Mouse (Mus musculus) lung, embryonic 16.5 days (tissue): ENCODE data around the gene Aqp9. TPM values are rescaled to one million over a fixed set of nuclear protein-coding genes. Genes with fewer than 3 reads are reported as not detected.

Experiments used
- ATAC-seq: fragments of 200-750 bp; cut with Nextera tagmentation; 2 replicates; pipeline ENCODE4 v1.8.0; 2017; ENCODE audit warnings: low read depth, mild to moderate bottlenecking, moderate library complexity
- H3K27ac ChIP-seq: fragments of 300-500 bp; sonication (generic); 2 replicates; pipeline ENCODE4 v1.5.1; 2014; ENCODE audit warnings: mild to moderate bottlenecking, control low read depth, low read length
- H3K27me3 ChIP-seq: fragments of 300-500 bp; sonication (generic); 2 replicates; pipeline ENCODE4 v1.6.1; 2014; ENCODE audit warnings: low read depth, low read length, mixed read lengths; ENCODE audit not compliant: control insufficient read depth, insufficient read depth
- H3K36me3 ChIP-seq: fragments of 300-500 bp; sonication (generic); 2 replicates; pipeline ENCODE4 v1.6.1; 2014; ENCODE audit warnings: low read length; ENCODE audit not compliant: control insufficient read depth, insufficient read depth
- H3K4me1 ChIP-seq: fragments of 300-500 bp; sonication (generic); replicated peaks from 2 replicates; pipeline ENCODE4 v1.6.1; 2014; ENCODE audit warnings: low read length, mixed read lengths; ENCODE audit not compliant: control insufficient read depth, insufficient read depth
- H3K4me2 ChIP-seq: fragments of 300-500 bp; sonication (generic); 2 replicates; pipeline ENCODE4 v1.6.1; 2014; ENCODE audit warnings: low read depth, low read length, control low read depth
- H3K4me3 ChIP-seq: fragments of 300-500 bp; sonication (generic); 2 replicates; pipeline ENCODE4 v1.5.1; 2014; ENCODE audit warnings: mild to moderate bottlenecking, low read length, control low read depth
- H3K9ac ChIP-seq: fragments of 300-500 bp; sonication (generic); 2 replicates; pipeline ENCODE4 v1.6.1; 2014; ENCODE audit warnings: low read length, control low read depth
- H3K9me3 ChIP-seq: fragments of 300-500 bp; sonication (generic); 2 replicates; pipeline ENCODE4 v1.6.1; 2016; ENCODE audit warnings: low read length; ENCODE audit not compliant: control insufficient read depth
- WGBS: fragments of 180-500 bp; shearing (Covaris S2); extraction: QIAGEN DNeasy Blood & Tissue Kit; methylation state at CpG from one replicate; pipeline ENCODE4 v1.1.7; 2014; 5-methylcytosine and 5-hydroxymethylcytosine counted together
- polyA plus RNA-seq: library from polyadenylated mRNA; unstranded; fragments of >200 nt; fragmentation: Nextera tagmentation; extraction: Ambion mirVana; gene quantifications from 2 replicates; pipeline ENCODE4 v1.2.1, GENCODE M21; 2015

The Aqp9 gene
- polyA plus RNA-seq, 1 experiment from 2014 or later: 0.64 TPM

DNA sequence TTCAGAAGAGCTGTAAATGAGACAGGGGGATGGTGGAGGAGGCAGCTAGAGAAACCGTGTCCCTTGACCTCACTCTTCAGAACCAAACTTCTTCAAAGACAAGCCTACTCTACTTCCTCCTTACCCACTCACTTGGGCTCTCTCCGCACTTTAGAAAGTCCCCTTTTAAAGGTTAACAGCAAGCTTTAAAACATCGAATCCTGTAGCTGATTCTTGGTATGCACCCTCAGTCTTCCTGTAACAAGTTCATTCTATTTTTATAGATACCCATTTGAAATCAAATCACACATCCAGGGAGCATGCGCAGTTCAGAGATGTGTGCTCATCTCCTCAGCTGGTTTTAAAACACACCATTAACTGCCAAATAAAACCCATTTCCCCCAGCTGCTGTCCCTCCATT lies 33.8 kb upstream of the Aqp9 start:
- Histone ChIP-seq H3K27me3 (no peaks in the 10 kb centered on the region), H3K36me3 (no peaks in the 10 kb centered on the region), H3K4me3 (no peak overlapping the region), H3K9ac (no peak overlapping the region), H3K9me3 (no peaks in the 10 kb centered on the region), H3K27ac (no peak overlapping the region), H3K4me1 (no peaks in the 10 kb centered on the region), H3K4me2 (no peak overlapping the region)
- WGBS: 65% methylated on average over 4 of the region's 4 CpGs
- ATAC-seq: no peak

DNA sequence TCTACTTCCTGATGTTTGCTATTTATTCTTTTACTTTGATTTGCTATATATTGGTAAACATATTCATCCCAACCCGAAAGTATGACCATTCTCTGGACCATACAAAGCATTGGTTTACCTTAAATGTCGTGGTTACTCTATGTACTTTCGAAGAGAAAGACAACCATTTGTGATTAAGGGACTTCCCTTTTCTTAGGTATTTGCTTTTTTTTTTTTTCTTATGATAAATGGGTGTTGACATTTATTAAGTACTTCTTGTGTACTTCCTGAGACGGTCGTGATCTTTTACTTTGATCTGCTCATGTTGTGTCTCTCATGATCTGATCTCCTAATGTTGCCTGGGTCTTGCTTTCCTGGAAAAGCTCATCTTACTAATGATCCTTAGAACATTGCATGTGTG lies 30.3 kb upstream of the Aqp9 start:
- WGBS: 59% methylated on average over 5 of the region's 5 CpGs
- H3K9ac ChIP-seq: no peak overlapping the region
- no peak overlapping the region for H3K4me2 ChIP-seq
- no peaks in the 10 kb centered on the region for H3K9me3 ChIP-seq
- no peaks in the 10 kb centered on the region for H3K4me1 ChIP-seq
- no peak overlapping the region for H3K27ac ChIP-seq
- H3K27me3 ChIP-seq: no peaks in the 10 kb centered on the region
- H3K36me3 ChIP-seq: no peaks in the 10 kb centered on the region
- H3K4me3 ChIP-seq: no peak overlapping the region
- no peak for ATAC-seq

GRCm38 (mm10) chr9:71188647-71189415 lies 20.3 kb upstream of the Aqp9 start:
- WGBS: 7% methylated on average over 12 of the region's 12 CpGs

GRCm38 (mm10) chr9:71187396-71187795 lies 18.9 kb upstream of the Aqp9 start:
- no peak overlapping the region for H3K4me2 ChIP-seq
- no peak overlapping the region for H3K4me3 ChIP-seq
- H3K4me1 ChIP-seq: peaks cover 3% of the 10 kb centered on the region; the same call in 1 of the 2 replicates
- no peak overlapping the region for H3K9ac ChIP-seq
- no peaks in the 10 kb centered on the region for H3K27me3 ChIP-seq
- no peak overlapping the region for H3K27ac ChIP-seq
- 84% methylated on average over 7 of the region's 7 CpGs for WGBS
- no peak for ATAC-seq
- no peaks in the 10 kb centered on the region for H3K9me3 ChIP-seq
- no peaks in the 10 kb centered on the region for H3K36me3 ChIP-seq

More at GRCm38 (mm10) chr9:71188647-71189415, 20.3 kb upstream of the Aqp9 start:
- Histone ChIP-seq H3K27me3 (no peaks in the 10 kb centered on the region), H3K36me3 (no peaks in the 10 kb centered on the region), H3K9ac (no peak overlapping the region; the same call in 1 of the 2 replicates), H3K4me1 (peaks cover 3% of the 10 kb centered on the region; the same call in 1 of the 2 replicates), H3K4me3 (peak overlapping the region; percentile 4; the same call in 1 of the 2 replicates), H3K4me2 (peak overlapping the region; percentile 49), H3K27ac (no peak overlapping the region), H3K9me3 (no peaks in the 10 kb centered on the region)
- ATAC-seq: peak; percentile 68; the same call in 1 of the 2 replicates

- Histone ChIP-seq H3K4me3 (no peak overlapping the region), H3K27ac (no peak overlapping the region), H3K36me3 (no peaks in the 10 kb centered on the region), H3K9ac (no peak overlapping the region), H3K9me3 (no peaks in the 10 kb centered on the region), H3K27me3 (no peaks in the 10 kb centered on the region), H3K4me1 (peaks cover 3% of the 10 kb centered on the region; the same call in 1 of the 2 replicates), H3K4me2 (no peak overlapping the region)
- 56% methylated on average over 2 of the region's 2 CpGs for WGBS
- no peak for ATAC-seq
Measured at GRCm38 (mm10) chr9:71185823-71186222, 17.3 kb upstream of the Aqp9 start.

DNA sequence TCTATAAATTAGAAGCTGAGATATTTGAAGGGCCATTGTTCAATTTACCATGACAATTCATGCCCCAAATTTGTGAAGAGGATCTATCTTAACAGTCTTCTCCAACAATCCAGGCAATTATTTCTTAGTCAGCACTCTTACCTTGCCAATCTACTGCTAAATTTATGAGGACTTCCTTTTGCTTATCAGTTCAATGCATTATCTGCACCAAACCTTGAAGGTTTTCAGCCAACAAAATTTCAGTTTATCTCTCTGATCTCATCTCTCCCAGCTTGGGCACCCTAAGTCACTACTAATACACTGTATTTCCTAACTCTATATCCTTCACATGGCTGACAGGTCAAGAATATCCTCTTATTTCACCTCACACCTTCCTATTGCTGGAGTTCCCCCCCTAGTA lies 16.8 kb upstream of the Aqp9 start:
- H3K4me3 ChIP-seq: no peak overlapping the region
- no peaks in the 10 kb centered on the region for H3K27me3 ChIP-seq
- H3K36me3 ChIP-seq: no peaks in the 10 kb centered on the region
- H3K9me3 ChIP-seq: no peaks in the 10 kb centered on the region
- H3K4me1 ChIP-seq: peaks cover 3% of the 10 kb centered on the region; the same call in 1 of the 2 replicates
- no peak overlapping the region for H3K4me2 ChIP-seq
- no peak for ATAC-seq
- H3K27ac ChIP-seq: no peak overlapping the region
- H3K9ac ChIP-seq: no peak overlapping the region

- no peak overlapping the region for H3K9ac ChIP-seq
Measured at GRCm38 (mm10) chr9:71179964-71180700, 11.7 kb upstream of the Aqp9 start.

DNA sequence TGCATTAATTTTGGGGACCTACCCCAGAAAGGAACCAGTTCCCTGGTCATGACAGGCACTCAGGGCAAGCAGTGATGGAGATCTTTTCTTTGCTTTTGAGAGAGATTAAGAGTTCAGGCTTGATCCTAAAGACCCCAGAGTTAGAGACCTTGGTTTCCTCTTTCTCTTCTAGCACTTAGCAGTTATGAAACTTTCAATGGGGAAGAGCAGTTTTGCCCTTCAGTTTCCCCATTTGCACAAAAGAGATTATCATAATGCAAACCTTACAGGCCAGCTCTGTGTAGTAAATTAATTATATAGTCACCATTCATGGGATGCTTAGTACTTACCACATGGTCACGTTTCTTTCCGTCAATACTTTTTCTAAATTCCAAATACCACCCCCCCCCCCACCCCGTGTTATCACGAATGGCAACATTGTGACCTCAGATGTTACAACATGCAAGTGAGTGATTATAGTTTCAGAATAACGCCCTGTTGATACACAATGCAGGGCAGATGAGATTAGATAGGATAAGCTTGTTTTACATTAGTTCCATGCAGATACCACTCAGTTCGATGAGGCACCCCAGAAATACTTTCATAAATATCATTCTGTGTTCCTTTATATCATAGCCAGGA lies 10.9 kb upstream of the Aqp9 start:
- H3K36me3 ChIP-seq: no peaks in the 10 kb centered on the region
- H3K27me3 ChIP-seq: no peaks in the 10 kb centered on the region
- no peak overlapping the region for H3K4me3 ChIP-seq
- 49% methylated on average over 6 of the region's 6 CpGs for WGBS
- H3K27ac ChIP-seq: no peak overlapping the region
- H3K9me3 ChIP-seq: no peaks in the 10 kb centered on the region
- H3K9ac ChIP-seq: no peak overlapping the region
- ATAC-seq: 0 out of 2 replicates have a peak, but pooled peaks have one; percentile 15
- no peaks in the 10 kb centered on the region for H3K4me1 ChIP-seq
- no peak overlapping the region for H3K4me2 ChIP-seq

More at GRCm38 (mm10) chr9:71179964-71180700, 11.7 kb upstream of the Aqp9 start:
- H3K36me3 ChIP-seq: no peaks in the 10 kb centered on the region
- H3K4me1 ChIP-seq: no peaks in the 10 kb centered on the region
- no peak overlapping the region for H3K4me2 ChIP-seq
- H3K27ac ChIP-seq: no peak overlapping the region
- no peaks in the 10 kb centered on the region for H3K27me3 ChIP-seq
- no peaks in the 10 kb centered on the region for H3K9me3 ChIP-seq
- WGBS: 58% methylated on average over 8 of the region's 8 CpGs
- peak; percentile 77 for ATAC-seq
- H3K4me3 ChIP-seq: no peak overlapping the region

- ATAC-seq: no peak
- no peak overlapping the region for H3K4me3 ChIP-seq
- no peaks in the 10 kb centered on the region for H3K36me3 ChIP-seq
- H3K9me3 ChIP-seq: no peaks in the 10 kb centered on the region
- no peaks in the 10 kb centered on the region for H3K4me1 ChIP-seq
- 71% methylated on average over 1 of the region's 1 CpGs for WGBS
- no peak overlapping the region for H3K27ac ChIP-seq
- H3K27me3 ChIP-seq: no peaks in the 10 kb centered on the region
- no peak overlapping the region for H3K4me2 ChIP-seq
- no peak overlapping the region for H3K9ac ChIP-seq
Measured at GRCm38 (mm10) chr9:71175686-71176085, 7.2 kb upstream of the Aqp9 start.
